Mouse (Mus musculus) gastrocnemius, postnatal 36 days (tissue): ENCODE results near the gene Cblb. TPM values are rescaled to one million over a fixed set of nuclear protein-coding genes. Genes with fewer than 3 reads are reported as not detected.
A peak's percentile ranks its signal among the peaks of the same experiment; 100 is the strongest.

Experiments used
- DNase-seq, 2 experiments: peaks; one replicate each; pipeline ENCODE4 v3.0.0; 2022
- intact Hi-C: fragments of 180-260 bp; cut with DNase I; formaldehyde crosslinking; loops from one replicate; pipeline ENCODE4 v1.15.1; 2025
- total RNA-seq, 2 experiments: library from RNA; stranded (reverse); gene quantifications; 2 replicates each; pipeline ENCODE4 v1.2.3; 2021

Gene Cblb
- total RNA-seq, 2 experiments from 2014 or later: 14.9 to 17.4 TPM

GRCm38 (mm10) chr16:52173253-52173652, 142.2 kb downstream of the Cblb start:
- intact Hi-C loops: no loop called here
- no peak for DNase-seq

DNA sequence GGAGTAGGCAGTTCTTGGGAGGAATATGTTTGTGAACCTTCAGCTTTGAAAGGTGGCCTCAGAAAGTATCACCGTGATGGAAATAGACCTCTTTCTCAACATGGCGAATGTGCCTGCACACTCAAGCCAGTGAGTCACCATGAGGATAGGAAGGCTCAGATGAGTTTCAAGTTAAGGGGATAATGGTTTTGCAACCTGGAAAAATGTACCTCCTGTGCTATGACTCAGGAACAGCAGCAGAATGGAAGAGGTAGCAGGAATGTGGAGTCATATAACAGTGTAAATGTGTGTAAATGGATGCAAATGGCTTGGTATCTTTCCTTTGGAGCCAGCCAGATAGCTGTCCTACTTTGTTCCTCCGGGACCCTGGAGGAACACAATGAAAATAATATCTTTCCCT, 148.8 kb downstream of the Cblb start:
- no peak for DNase-seq
- intact Hi-C loops: loop anchor here (10.0 kb wide), 1 partner anchor 255 kb away; no protein-coding TSS in a partner anchor

DNA sequence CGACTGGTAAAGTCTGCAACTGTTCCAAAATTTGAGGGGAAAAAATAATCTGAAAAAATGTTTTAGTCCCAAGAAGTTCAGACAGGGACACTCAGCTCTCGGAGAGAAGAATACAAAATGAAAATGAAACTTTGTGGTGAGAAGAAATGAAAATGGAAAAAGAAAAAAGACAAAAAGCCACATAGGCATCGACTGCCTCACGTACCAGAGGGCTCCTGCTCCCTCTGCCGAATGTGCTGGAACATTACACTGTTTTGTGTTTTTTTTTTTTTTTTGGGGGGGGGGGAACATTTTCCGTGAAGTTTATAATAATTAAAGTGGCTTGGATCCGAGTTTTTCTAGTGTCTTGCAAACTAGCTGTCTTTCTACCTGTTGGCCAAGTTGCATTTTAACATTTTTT, 151.0 kb downstream of the Cblb start:
- intact Hi-C loops: loop anchor here (10.0 kb wide), 1 partner anchor 257 kb away; no protein-coding TSS in a partner anchor
- DNase-seq: no peak

DNA sequence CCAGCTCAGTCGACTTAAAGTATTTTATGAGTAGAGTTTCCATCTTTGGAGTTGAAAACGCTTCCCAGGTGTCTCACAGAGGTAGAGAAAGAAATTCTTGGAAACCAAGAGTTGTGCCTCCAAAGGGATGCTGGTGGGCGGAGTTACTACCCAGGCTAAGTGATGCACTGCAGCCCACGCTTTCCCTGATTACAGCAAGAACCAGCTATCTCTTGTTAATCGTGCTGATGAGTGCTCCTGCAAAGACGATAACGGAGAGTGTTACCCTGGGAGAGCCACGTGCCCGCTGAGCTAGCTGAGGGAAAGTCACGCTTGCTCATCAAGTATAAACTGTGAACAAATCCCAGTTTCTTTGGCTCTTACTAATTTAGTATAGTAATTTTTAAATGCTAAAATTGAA, 153.3 kb downstream of the Cblb start:
- no peak for DNase-seq
- intact Hi-C loops: loop anchor here (10.0 kb wide), 1 partner anchor 260 kb away; no protein-coding TSS in a partner anchor

DNA sequence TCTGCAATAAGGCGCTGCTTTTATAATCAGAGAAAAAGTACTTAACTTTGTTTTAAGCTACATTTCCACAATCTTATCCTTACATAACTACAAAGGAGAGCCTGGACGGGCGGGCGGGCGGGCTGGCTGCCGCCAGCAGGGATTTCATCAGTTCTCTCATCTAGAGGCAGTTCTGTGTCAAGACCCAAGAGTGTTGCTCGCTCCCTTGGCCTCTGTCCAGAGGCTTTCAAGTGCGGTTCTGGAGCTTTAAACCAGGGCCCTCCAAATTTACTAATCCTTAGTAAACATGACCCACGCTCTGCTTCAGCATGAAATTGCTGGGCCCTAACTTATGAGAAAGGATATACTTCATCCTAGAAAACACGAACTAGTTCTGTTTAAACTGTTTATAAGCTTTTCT, 155.7 kb downstream of the Cblb start:
- DNase-seq: peak in 1 of 2 experiments; percentile 43
- intact Hi-C loops: loop anchor here (10.0 kb wide), 1 partner anchor 262 kb away; no protein-coding TSS in a partner anchor

- intact Hi-C loops: loop anchor here (10.0 kb wide), 1 partner anchor 264 kb away; no protein-coding TSS in a partner anchor
- DNase-seq: no peak
These were observed 158.1 kb downstream of the Cblb start for GRCm38 (mm10) chr16:52189103-52189502.

DNA sequence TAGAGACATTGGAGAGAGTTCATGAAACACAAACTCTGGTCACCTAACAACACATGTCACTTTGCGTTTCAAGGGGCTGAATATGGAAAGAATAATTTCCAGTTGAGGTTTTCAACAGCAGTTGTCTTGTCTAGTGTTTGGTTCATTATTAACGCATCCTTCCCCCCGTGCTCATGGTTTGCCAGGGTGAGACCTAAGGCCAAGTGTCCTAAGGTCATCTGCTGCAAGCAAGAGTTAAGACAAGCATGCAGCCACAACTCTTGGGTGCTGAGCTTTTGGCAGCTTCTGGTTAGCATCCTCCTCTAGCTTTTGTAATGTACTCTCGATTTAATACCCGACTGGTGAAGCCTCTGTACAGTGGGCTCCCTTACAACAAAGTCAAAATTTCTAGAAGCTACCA, 159.7 kb downstream of the Cblb start:
- DNase-seq: no peak
- intact Hi-C loops: no loop called here

DNA sequence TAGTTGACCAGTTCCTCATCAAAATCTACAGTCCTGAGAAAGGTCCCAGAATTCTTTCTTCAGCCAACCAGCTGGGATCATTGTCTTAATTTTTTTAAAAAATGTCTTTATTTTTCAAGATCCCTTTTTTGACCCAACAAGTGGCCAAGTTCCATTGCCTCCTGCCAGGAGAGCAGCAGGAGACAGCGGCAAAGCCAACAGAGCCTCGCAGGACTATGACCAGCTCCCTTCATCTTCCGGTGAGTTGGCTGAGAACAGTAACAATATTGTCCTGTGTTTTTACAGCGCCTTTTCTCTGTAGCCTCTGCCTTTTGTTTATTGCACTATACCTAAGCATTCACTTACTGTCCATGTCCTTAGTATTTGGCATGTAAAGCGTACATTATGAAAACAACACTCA, 163.0 kb downstream of the Cblb start:
- intact Hi-C loops: no loop called here
- DNase-seq: peak in 1 of 2 experiments; percentile 25

DNA sequence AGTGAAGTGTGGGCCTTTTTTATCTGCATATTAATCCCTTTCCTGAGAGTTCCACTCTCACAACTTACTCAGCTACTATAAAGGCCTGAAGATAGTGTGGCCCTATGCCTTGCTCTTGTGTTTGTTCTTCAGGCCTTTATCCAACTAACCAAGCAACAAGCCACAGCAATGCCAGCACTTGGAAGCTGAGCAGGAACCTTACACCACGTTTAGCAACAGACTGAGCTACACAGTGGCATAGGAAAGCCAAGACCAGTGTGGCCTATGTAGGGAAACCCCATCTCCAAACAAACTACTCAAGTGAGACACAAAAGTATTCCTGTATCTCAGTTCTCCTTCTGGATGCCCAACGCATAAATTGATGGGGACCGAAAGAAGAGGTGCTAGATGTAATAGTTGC, 163.8 kb downstream of the Cblb start:
- DNase-seq: no peak
- intact Hi-C loops: no loop called here

DNA sequence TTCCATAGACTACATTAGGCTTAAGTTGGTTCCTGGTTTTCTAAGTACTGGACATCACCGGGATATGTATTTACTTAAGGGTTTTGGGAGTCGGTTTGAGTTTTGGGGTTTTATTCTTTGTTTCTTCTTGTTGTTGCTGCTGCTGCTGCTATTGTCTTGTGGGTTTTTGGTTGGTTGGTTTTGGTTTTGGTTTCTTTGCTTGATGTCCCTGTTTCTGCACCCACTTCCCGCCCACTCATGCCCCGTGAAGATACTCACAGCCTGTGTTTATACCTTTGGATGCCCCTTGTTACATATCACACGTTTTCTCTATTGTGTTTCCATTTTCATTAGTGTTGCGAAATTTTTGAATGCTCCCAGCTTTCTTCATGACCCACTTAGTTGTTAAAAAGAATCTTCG, 169.1 kb downstream of the Cblb start:
- intact Hi-C loops: no loop called here
- DNase-seq: no peak

GRCm38 (mm10) chr16:52210844-52211606, 180.0 kb downstream of the Cblb start:
- DNase-seq: no peak
- intact Hi-C loops: no loop called here

- no peak for DNase-seq
- intact Hi-C loops: no loop called here
These were observed 188.0 kb downstream of the Cblb start for GRCm38 (mm10) chr16:52219069-52219468.

- intact Hi-C loops: no loop called here
- no peak for DNase-seq
These were observed 191.9 kb downstream of the Cblb start for GRCm38 (mm10) chr16:52222896-52223295.

DNA sequence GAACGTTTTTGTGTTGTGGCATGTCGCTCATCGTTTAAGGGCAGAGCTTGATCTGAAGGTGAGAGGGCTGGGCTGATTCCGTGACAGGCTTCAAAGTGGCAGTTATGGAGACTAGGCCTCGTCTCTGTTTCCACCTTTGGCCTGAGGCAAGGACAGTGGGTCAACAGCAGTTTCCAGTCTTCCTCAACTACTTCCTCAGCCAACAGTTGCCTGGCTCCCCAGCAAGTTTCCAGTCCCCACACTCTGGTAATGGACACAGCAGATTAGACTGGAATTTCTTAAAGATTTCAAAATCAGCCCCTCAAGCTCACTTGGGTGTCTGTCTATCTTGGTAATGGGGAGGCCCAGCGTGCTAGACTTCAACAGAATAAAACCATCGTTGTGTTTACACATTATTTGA, 198.4 kb downstream of the Cblb start:
- intact Hi-C loops: no loop called here
- no peak for DNase-seq

DNA sequence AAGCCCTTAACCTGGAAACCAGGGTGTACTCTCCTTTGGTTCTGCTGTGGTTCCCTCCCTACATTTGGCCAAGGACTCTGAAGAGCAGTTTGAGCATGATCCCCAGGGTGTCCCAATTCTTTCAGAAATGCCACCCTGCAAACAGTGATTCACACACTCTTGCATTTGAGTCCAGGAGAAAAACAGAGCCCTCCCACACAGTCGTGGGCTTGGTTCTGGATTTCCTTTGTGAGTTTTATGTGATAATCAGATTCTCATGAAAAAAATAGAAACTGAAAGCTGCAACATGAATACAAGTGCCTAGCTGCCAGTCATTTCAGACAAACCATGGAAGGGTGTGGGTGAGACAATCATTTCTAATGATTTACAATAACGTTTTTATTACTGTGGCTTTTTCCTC, 198.9 kb downstream of the Cblb start:
- intact Hi-C loops: no loop called here
- no peak for DNase-seq

GRCm38 (mm10) chr16:52242144-52242543, 211.1 kb downstream of the Cblb start:
- no peak for DNase-seq
- intact Hi-C loops: no loop called here

- no peak for DNase-seq
- intact Hi-C loops: no loop called here
These were observed 212.5 kb downstream of the Cblb start for GRCm38 (mm10) chr16:52243421-52243973.

GRCm38 (mm10) chr16:52250196-52250595, 219.2 kb downstream of the Cblb start:
- intact Hi-C loops: no loop called here
- DNase-seq: no peak

- no peak for DNase-seq
- intact Hi-C loops: no loop called here
These were observed 219.9 kb downstream of the Cblb start for GRCm38 (mm10) chr16:52250935-52251334.
